Mouse (Mus musculus): Measurements from ENCODE around the gene Dab2. TPM values are rescaled to one million over a fixed set of nuclear protein-coding genes. Genes with fewer than 3 reads are reported as not detected.

Gene Dab2
- polyA plus RNA-seq, 1 experiment from 2014 or later = 11.5 TPM

Other genes starting within 250 kb of the Dab2 start
- 9.3 and 12.1 TPM in 2 replicates for gene C9, start 145.5 kb downstream of the Dab2 start, polyA plus RNA-seq (2015; fragmentation: Nextera tagmentation; extraction: Ambion mirVana)
- 20.9 and 21.9 TPM in 2 replicates for gene Fyb, start 223.1 kb downstream of the Dab2 start, polyA plus RNA-seq (2015; fragmentation: Nextera tagmentation; extraction: Ambion mirVana)

Data from liver, embryonic 16.5 days (tissue).